Mouse (Mus musculus): ENCODE data around the gene Samd10.

The Samd10 gene

GRCm38 (mm10) chr2:181592231-181593041, 6.6 kb downstream of the Samd10 start, which contains the start of gene Zfp512b:
TSS of gene Zfp512b (minus strand) at chr2:181592803.
- DNase-seq (ENCODE audit: low spot score in 2 of 2): peak; percentile 66 to 72

- DNase-seq (ENCODE audit: low spot score in 2 of 2): no peak
Observed at GRCm38 (mm10) chr2:181591528-181592085, 7.4 kb downstream of the Samd10 start, which contains the start of gene Prpf6. TSS of gene Prpf6 (plus strand) at chr2:181591868.

GRCm38 (mm10) chr2:181590471-181590870, 8.5 kb downstream of the Samd10 start:
- no peak for DNase-seq (ENCODE audit: low spot score in 2 of 2)

GRCm38 (mm10) chr2:181589732-181590105, 9.3 kb downstream of the Samd10 start:
- no peak for DNase-seq (ENCODE audit: low spot score in 2 of 2)

- DNase-seq (ENCODE audit: low spot score in 2 of 2): no peak
Observed at GRCm38 (mm10) chr2:181589011-181589731, 9.8 kb downstream of the Samd10 start.

- DNase-seq (ENCODE audit: low spot score in 2 of 2): no peak
Observed at GRCm38 (mm10) chr2:181588229-181588780, 10.7 kb downstream of the Samd10 start.

GRCm38 (mm10) chr2:181587796-181588195, 11.2 kb downstream of the Samd10 start:
- no peak for DNase-seq (ENCODE audit: low spot score in 2 of 2)

- no peak for DNase-seq (ENCODE audit: low spot score in 2 of 2)
Observed at GRCm38 (mm10) chr2:181586124-181586523, 12.9 kb downstream of the Samd10 start.

- no peak for DNase-seq (ENCODE audit: low spot score in 2 of 2)
Observed at GRCm38 (mm10) chr2:181585506-181585905, 13.5 kb downstream of the Samd10 start.

GRCm38 (mm10) chr2:181584411-181584942, 14.5 kb downstream of the Samd10 start, which contains the start of gene Uckl1:
TSS of gene Uckl1 (minus strand) at chr2:181584892.
- DNase-seq (ENCODE audit: low spot score in 2 of 2): no peak

- DNase-seq (ENCODE audit: low spot score in 2 of 2): no peak
Observed at GRCm38 (mm10) chr2:181583460-181584257, 15.4 kb downstream of the Samd10 start.

GRCm38 (mm10) chr2:181582939-181583338, 16.1 kb downstream of the Samd10 start:
- no peak for DNase-seq (ENCODE audit: low spot score in 2 of 2)

GRCm38 (mm10) chr2:181582358-181582757, 16.7 kb downstream of the Samd10 start:
- no peak for DNase-seq (ENCODE audit: low spot score in 2 of 2)

GRCm38 (mm10) chr2:181581402-181582120, 17.5 kb downstream of the Samd10 start:
- peak; percentile 77 to 86 for DNase-seq (ENCODE audit: low spot score in 2 of 2)

- peak; percentile 65 to 80 for DNase-seq (ENCODE audit: low spot score in 2 of 2)
Observed at GRCm38 (mm10) chr2:181581016-181581401, 18.0 kb downstream of the Samd10 start.

GRCm38 (mm10) chr2:181580131-181580772, 18.8 kb downstream of the Samd10 start:
- DNase-seq (ENCODE audit: low spot score in 2 of 2): no peak

- DNase-seq (ENCODE audit: low spot score in 2 of 2): no peak
Observed at GRCm38 (mm10) chr2:181579681-181580080, 19.3 kb downstream of the Samd10 start.

- no peak for DNase-seq (ENCODE audit: low spot score in 2 of 2)
Observed at GRCm38 (mm10) chr2:181578790-181579618, 20.0 kb downstream of the Samd10 start.
